Mouse (Mus musculus) stomach, postnatal 0 days (tissue): ENCODE measurements around the gene Zc3hav1.

ENCODE experiments used
- CTCF ChIP-seq: IDR thresholded peaks from 2 replicates; pipeline ENCODE4 v1.5.1; 2016; ENCODE audit warnings: antibody characterized with exemption, low read depth, mild to moderate bottlenecking, moderate library complexity
- EP300 ChIP-seq: optimal IDR thresholded peaks from 2 replicates; pipeline ENCODE3; 2016; ENCODE audit warnings: antibody characterized with exemption

DNA sequence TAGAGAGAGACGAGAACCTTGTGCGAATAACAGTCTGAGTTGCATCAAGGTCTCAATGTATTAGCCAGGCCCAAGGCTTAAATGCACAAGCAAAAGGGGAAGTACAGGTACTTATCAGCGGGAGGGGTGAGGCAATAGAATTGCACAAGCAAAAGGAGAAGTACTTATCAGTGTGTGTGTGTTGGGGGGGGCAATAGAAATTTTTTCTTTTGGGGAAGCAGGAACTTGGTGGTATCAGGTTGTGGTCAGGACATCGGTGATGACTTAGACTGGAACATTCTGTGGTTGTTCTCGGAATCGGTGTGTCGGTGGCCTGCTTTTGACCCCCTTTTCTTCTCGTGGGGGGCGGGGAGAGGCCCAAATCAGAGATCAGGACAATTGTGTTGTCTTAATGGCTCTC is 33.8 kb downstream of the Zc3hav1 start:
- no peak for TF ChIP-seq CTCF
- no peak for TF ChIP-seq EP300
